Mouse (Mus musculus) liver, adult 2 months (tissue): Measurements from ENCODE around the gene Edn3. TPM values are rescaled to one million over a fixed set of nuclear protein-coding genes. Genes with fewer than 3 reads are reported as not detected.

Source experiments
- DNase-seq: peaks from one replicate; pipeline ENCODE4 v3.0.0-alpha.2; 2011; ENCODE audit warnings: low read depth, low spot score; ENCODE audit errors: extremely low read depth
- H3K27ac ChIP-seq: fragments of 200-500 bp; replicated peaks from 2 replicates; pipeline ENCODE4 v1.5.1; 2012; ENCODE audit warnings: low read depth, mild to moderate bottlenecking, control low read depth, inconsistent platforms, low read length; ENCODE audit not compliant: insufficient read depth
- H3K27me3 ChIP-seq: fragments of 200-500 bp; 2 replicates; pipeline ENCODE4 v1.6.1; 2012; ENCODE audit warnings: mild to moderate bottlenecking, moderate library complexity, low read length, inconsistent platforms; ENCODE audit not compliant: control insufficient read depth, insufficient read depth
- H3K36me3 ChIP-seq: fragments of 200-500 bp; 2 replicates; pipeline ENCODE4 v1.6.1; 2012; ENCODE audit warnings: low read length, inconsistent platforms; ENCODE audit not compliant: control insufficient read depth, insufficient read depth
- H3K4me1 ChIP-seq: fragments of 200-500 bp; 2 replicates; pipeline ENCODE4 v1.6.1; 2011; ENCODE audit warnings: low read length; ENCODE audit not compliant: control insufficient read depth, insufficient read depth
- H3K4me3 ChIP-seq: fragments of 200-500 bp; 2 replicates; pipeline ENCODE4 v1.5.1; 2011; ENCODE audit warnings: low read depth, mild to moderate bottlenecking, control low read depth, low read length, moderate library complexity; ENCODE audit not compliant: insufficient read depth
- H3K79me2 ChIP-seq: fragments of 200-500 bp; 2 replicates; pipeline ENCODE4 v1.6.1; 2012; ENCODE audit warnings: inconsistent platforms, mild to moderate bottlenecking, low read length, moderate library complexity; ENCODE audit not compliant: control insufficient read depth, insufficient read depth
- H3K9ac ChIP-seq: fragments of 200-500 bp; 2 replicates; pipeline ENCODE4 v1.6.1; 2012; ENCODE audit warnings: low read depth, mild to moderate bottlenecking, control low read depth, inconsistent platforms, low read length
- CTCF ChIP-seq: fragments of 200-500 bp; IDR thresholded peaks from 2 replicates; pipeline ENCODE4 v1.5.1; 2011; ENCODE audit warnings: low read depth, low read length, control low read depth
- POLR2A ChIP-seq: fragments of 200-500 bp; IDR thresholded peaks from 2 replicates; pipeline ENCODE4 v1.6.1; 2011; ENCODE audit warnings: low read length, control low read depth; ENCODE audit not compliant: insufficient read depth; ENCODE audit errors: extremely low read depth
- WGBS: fragments of 180-500 bp; shearing (Covaris S2); methylation state at CpG from one replicate; pipeline ENCODE4 v1.1.7; 2018; 5-methylcytosine and 5-hydroxymethylcytosine counted together
- polyA plus RNA-seq: library from polyadenylated mRNA; depleted of rRNA; stranded (reverse); fragments of >200 nt; gene quantifications from 2 replicates; pipeline ENCODE4 v1.2.3, GENCODE M21; 2012
- total RNA-seq: library from RNA; depleted of rRNA; stranded (reverse); fragments of >200 nt; gene quantifications from 2 replicates; pipeline ENCODE4 v1.2.3, GENCODE M21; 2014

Edn3 gene
- total and polyA plus RNA-seq, 2 experiments = 0.18 TPM; not detected in 1

GRCm38 (mm10) chr2:174802453-174802852 is 42.0 kb downstream of the Edn3 start:
- Histone ChIP-seq H3K4me1 (no peaks in the 10 kb centered on the region), H3K9ac (no peak overlapping the region), H3K79me2 (no peaks in the 10 kb centered on the region), H3K4me3 (no peak overlapping the region), H3K27ac (no peak overlapping the region), H3K27me3 (no peaks in the 10 kb centered on the region), H3K36me3 (no peaks in the 10 kb centered on the region)
- TF ChIP-seq CTCF (no peak), POLR2A (no peak)
- no peak for DNase-seq
- WGBS = 90% methylated on average over 5 of the region's 6 CpGs

- whole genome bisulfite sequencing = 11% methylated on average over 1 of the region's 1 CpGs
- H3K4me1 ChIP-seq = no peaks in the 10 kb centered on the region
- H3K36me3 ChIP-seq = no peaks in the 10 kb centered on the region
- TF ChIP-seq CTCF (no peak), POLR2A (no peak)
- H3K9ac ChIP-seq = no peak overlapping the region
- H3K27me3 ChIP-seq = no peaks in the 10 kb centered on the region
- H3K79me2 ChIP-seq = no peaks in the 10 kb centered on the region
- peak; percentile 92 for DNase-seq
- H3K4me3 ChIP-seq = no peak overlapping the region
- H3K27ac ChIP-seq = no peak overlapping the region
Measured at GRCm38 (mm10) chr2:174803661-174804060, 43.2 kb downstream of the Edn3 start.

GRCm38 (mm10) chr2:174807900-174808299 is 47.5 kb downstream of the Edn3 start:
- Histone ChIP-seq H3K79me2 (no peaks in the 10 kb centered on the region), H3K36me3 (no peaks in the 10 kb centered on the region), H3K4me3 (no peak overlapping the region), H3K9ac (no peak overlapping the region), H3K27ac (no peak overlapping the region), H3K27me3 (no peaks in the 10 kb centered on the region), H3K4me1 (no peaks in the 10 kb centered on the region)
- TF ChIP-seq CTCF (no peak), POLR2A (no peak)
- DNase-seq = no peak
- WGBS = 66% methylated on average over 2 of the region's 2 CpGs

- Histone ChIP-seq H3K9ac (no peak overlapping the region), H3K27ac (no peak overlapping the region), H3K27me3 (no peaks in the 10 kb centered on the region), H3K79me2 (no peaks in the 10 kb centered on the region), H3K36me3 (no peaks in the 10 kb centered on the region), H3K4me3 (no peak overlapping the region), H3K4me1 (no peaks in the 10 kb centered on the region)
- DNase-seq = no peak
- TF ChIP-seq POLR2A = no peak
- WGBS = 78% methylated on average over 4 of the region's 4 CpGs
Measured at GRCm38 (mm10) chr2:174809296-174809695, 48.9 kb downstream of the Edn3 start.

GRCm38 (mm10) chr2:174813306-174813705 is 52.9 kb downstream of the Edn3 start:
- Histone ChIP-seq H3K27ac (no peak overlapping the region), H3K9ac (no peak overlapping the region), H3K4me1 (no peaks in the 10 kb centered on the region), H3K27me3 (no peaks in the 10 kb centered on the region), H3K36me3 (no peaks in the 10 kb centered on the region), H3K4me3 (no peak overlapping the region), H3K79me2 (no peaks in the 10 kb centered on the region)
- WGBS = 60% methylated on average over 11 of the region's 11 CpGs
- TF ChIP-seq CTCF (no peak), POLR2A (no peak)
- no peak for DNase-seq

- Histone ChIP-seq H3K79me2 (no peaks in the 10 kb centered on the region), H3K27ac (no peak overlapping the region), H3K27me3 (no peaks in the 10 kb centered on the region), H3K4me3 (no peak overlapping the region), H3K36me3 (no peaks in the 10 kb centered on the region), H3K4me1 (no peaks in the 10 kb centered on the region), H3K9ac (no peak overlapping the region)
- 85% methylated on average over 2 of the region's 2 CpGs for WGBS
- no peak for TF ChIP-seq CTCF
- no peak for TF ChIP-seq POLR2A
- DNase-seq = no peak
Measured at GRCm38 (mm10) chr2:174816163-174816562, 55.7 kb downstream of the Edn3 start.
